Mouse (Mus musculus): Measurements from ENCODE around the gene Abcg5.

Abcg5 gene

DNA sequence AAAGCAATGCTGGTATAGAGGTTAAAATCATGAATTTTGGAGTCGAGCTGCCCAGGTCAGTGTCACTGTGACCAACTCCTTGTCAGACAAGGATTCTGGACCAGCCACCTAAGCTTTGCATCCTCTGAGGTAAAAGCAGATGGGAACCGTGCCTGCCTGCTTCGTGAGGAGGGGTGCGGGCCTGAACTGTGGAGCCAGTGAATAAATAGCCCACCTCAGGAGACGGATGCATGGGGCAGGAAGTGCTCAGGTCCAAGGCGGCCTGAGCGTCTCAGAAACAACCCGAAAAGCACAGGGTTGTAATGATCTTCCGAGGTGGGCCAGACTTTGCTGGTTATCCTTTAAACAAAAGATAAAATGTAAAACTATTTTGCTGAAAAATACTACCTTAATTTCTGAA, 37.7 kb downstream of the Abcg5 start:
- no peak for DNase-seq (ENCODE audit: low spot score)

DNA sequence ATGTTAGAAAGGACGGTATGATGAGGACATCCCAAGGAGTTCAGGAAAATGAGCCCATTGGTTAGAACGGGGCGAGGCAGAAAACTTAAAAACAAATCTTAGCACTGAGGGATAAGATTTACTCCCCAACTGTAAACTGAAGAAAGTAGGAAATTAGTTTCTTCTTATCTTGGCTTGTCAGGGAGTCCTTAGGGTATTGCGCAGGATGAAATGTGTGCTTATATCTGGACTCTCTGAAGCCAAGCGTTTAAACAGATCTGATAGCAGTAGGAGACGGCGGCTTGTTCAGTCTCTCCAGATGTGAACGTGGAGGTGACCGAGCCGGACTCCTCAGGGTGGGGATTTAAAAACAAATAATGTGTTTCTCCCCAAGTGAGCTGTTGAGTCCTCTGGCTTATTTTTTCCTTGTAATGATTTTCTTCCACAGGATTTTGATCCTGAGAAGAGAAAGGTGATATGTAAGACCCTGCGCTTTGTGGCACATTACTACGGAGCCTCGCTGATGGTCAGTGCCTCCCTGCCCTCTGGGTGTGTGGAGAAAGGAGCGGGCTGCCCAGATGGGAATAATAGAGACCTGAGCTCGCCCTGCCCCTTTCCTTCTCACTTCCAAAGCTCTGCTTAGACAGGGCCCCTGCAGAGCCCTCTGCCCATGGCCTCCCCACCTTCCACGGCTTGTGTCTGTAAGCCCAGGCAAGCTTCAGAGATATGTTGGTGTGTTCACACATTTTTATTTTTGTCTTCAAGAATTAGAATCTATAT, 38.3 kb downstream of the Abcg5 start:
- DNase-seq (ENCODE audit: low spot score): no peak

DNA sequence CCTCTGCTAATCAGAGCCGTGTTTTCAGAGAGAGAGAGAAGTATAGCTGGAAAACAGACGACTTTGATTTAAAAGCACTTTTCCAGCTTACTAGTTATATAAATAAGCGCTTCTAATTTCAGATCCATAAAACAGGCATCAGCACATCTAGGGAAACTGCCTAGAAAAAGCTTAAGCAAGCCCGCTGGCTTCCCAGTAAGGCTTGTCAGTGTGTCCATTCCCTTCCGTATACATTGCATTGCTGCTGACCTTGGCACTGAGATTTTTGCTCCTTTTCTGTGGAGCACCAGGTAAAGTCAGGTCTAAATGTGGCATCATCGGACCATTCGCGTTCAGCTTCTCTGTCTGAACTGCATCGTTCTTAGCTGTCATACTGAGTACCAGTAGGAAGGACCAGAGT, 40.5 kb downstream of the Abcg5 start:
- no peak for DNase-seq (ENCODE audit: low spot score)

DNA sequence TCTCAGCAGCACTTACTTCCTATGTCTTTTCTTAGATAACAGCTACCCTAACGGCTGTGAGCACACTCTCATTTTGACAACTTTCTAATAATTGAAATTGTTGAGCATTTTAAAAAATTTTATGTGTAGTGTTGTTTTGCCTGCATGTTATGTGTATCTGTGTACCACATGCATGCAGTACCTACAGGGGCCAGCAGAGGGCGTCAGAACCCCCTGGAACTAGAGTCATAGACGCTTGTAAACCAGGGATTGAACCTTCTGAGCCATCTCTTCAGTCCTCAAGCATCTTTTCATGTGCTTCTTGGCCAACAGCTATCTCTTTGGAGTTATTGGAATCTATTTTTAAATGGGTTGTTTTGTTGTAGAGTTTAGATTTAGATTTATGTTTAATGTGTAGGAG, 40.9 kb downstream of the Abcg5 start:
- peak; percentile 34 for DNase-seq (ENCODE audit: low spot score)

DNA sequence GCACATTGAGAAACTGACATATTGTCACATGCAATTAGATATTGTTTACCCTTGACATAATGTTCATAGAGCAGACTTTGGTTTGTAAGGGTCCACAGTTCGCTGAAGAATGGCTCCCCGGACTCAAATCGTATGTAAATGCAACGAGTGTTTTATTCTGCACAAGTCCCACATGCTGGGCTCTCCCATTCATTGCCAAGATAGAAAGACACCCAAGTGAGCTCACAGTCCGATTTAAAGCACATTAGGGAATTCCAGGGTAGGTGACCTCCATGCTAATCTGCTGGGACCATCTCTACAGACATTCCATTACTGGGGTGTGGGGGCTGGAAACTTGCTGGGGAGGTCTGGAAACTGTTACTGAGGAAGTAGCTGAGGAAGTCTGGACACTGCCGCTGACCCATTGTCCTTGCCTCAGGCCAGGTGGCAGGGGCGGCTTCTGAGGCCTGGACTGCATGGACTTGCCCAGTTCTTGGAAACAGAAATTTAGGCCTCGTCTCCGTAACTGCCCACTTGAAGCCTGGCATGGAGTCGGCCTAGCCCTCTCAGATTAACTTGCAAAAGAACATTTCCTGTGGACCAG, 42.9 kb downstream of the Abcg5 start:
- DNase-seq (ENCODE audit: low spot score): no peak

DNA sequence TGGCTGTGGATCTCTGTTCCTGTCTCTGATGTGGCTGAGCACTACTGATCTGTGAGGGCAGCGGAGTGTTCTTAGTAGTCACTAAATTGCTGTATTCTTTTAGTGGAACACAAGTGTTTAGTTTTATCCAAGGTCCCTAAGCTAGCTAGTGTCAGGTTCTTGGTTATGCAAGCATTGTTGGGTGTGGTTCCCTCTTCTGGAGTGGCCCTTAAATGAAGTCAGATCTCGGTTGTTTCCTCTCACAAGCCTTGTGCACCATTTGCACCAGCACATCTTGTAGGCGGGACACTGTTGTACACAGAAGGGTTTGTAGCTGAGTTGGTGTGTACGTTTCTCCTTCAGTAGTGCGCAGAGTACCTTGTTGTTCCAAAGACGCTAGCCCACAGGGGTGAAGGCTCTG, 44.8 kb downstream of the Abcg5 start:
- DNase-seq (ENCODE audit: low spot score): no peak

DNA sequence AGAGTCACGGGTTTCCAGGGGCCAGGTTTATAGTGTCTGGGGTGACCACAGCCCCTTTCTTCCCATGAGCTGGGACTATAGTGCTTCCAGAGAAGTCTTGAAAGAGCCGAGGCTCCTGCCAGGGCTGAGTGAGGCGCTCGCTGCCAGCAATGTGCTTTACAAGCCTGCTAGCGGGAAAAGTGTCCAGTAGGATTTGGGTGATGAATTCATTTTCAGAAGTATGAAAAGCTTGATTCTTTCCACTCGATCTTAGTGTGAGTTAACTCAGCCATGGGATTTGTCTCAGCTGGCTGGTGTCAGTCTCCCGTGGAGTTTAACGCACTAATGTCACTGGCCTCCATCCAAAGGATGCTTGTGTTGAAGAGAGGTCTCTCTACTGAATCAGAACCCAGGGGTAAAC, 46.5 kb downstream of the Abcg5 start:
- DNase-seq (ENCODE audit: low spot score): no peak

DNA sequence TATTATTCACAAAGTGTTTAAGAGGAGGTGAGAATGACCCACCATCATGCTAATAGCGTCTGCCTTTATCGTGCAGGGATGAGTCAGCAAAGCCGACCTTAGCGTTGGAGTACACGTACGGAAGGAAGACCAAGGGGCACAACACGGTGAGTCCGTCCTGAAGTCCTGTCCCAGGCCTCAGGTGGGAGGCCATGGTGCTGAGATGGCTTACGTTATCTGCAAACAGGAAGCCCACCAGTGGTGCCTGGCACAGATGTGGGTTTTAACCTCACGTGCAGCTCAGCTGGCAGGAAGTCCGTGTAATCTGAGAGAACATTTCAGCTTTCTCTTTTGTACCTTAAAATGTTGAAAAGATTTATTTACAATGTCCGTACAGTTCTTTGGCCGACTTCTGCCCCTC, 49.4 kb downstream of the Abcg5 start:
- no peak for DNase-seq (ENCODE audit: low spot score)

DNA sequence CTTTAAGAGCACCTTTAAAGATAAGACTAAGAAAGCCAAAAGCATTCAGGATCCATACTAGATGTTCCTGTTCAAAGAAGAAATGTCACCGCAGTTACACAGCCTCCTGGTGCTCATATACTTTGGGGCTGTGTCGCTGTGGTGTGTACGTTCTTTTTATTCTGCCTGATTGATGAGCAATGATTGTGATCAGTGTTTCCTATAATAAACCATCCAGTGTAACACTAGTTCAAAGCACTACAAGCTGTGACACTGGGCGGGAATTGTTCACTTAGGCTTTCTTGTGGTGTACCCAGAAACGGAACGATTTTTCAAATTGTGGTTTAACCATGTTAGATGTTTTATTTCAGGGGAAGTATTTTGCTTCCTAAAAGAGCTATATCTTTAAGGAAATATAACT, 51.0 kb downstream of the Abcg5 start:
- DNase-seq (ENCODE audit: low spot score): no peak

DNA sequence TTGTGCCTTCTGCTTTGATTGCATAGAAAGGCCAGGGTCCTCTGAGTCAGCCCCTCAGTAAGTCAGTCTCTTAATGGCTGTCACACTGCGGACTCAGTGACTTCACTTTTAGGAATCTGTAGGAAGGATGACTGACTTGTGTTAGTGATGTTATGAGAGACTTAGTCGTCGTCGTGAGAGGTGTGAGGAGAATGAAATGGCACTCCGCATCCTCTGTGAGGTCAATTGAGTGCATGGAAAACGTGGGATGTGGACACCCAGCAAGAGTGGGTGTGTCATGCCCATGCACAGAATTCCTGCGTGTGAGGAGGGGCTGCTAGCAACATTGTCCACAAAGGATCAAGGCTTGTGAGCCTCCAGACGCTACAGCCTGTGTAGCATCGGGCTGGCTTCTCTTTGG, 54.2 kb downstream of the Abcg5 start:
- no peak for DNase-seq (ENCODE audit: low spot score)

DNA sequence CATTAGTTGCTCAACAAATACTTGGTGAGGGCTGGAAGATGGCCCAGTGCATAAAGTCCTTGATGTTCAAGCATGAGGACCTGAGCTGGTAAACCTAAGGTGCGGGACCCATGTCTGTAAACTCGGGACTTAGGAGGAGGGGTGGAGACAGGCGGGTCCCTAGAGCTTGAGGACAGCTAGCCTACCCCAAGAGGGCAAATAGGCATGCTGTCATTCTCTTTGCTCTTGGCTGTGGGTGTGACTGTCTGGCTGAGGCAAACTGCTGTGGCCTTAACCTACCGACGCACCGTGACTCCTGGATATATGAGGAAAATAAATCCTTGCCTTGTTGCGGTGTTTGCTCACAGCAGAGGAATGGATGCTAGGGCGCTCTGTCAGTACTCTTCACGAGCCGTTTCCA, 55.1 kb downstream of the Abcg5 start:
- no peak for DNase-seq (ENCODE audit: low spot score)

DNA sequence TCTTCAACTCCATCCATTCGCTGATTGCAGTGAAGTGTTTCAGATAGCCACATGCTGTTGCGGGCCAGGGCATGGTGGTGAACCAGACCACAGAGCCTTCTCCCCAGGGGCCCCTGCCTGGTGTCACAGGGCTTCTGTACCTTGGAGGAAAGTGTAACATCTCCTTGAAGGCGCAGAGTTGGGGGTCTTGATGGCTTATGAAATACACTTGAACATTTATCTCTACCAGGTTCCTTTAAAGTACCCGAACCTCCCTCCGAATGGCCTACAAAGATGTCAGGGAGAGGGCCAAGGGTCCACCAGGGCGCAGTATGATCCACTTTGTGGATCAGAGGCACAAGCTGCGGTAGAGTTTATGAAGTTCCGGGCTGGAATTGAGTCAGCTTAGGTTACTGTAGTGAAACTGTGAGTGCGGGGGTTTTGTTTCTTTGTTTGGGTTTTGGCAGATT, 55.9 kb downstream of the Abcg5 start:
- DNase-seq (ENCODE audit: low spot score): peak; percentile 26

DNA sequence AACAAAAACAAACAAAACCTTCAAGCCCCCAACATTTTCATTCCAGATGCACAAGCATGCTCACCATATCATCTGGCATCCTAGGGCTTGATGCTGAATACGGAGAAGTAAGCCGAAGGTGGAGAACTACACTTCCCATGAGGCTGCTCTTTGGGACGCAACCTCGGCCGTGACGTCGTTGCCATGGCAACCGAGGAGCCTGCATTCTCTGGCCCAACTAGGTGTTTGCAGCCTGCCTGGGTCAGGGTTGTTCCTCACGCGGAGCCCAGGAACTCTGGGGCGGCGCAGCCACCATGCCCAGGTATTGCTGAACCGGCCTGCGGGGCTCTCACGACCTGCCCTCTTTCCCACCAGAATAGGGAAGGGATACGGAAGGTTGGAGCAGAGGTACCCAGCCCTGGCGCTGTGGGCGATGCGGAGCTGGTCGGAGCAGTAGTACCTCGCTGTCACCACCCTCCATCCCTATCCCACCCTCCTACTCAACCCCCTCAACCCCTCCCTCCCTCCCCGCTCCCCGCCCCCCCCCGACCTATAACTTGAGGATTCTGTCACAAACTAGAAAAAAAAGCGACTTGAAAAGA, 56.4 kb downstream of the Abcg5 start, which contains the start of gene Dync2li1:
TSS of gene Dync2li1 (plus strand) at position 221 of the 581 bp plus-strand sequence.
- DNase-seq (ENCODE audit: low spot score): peak; percentile 87

DNA sequence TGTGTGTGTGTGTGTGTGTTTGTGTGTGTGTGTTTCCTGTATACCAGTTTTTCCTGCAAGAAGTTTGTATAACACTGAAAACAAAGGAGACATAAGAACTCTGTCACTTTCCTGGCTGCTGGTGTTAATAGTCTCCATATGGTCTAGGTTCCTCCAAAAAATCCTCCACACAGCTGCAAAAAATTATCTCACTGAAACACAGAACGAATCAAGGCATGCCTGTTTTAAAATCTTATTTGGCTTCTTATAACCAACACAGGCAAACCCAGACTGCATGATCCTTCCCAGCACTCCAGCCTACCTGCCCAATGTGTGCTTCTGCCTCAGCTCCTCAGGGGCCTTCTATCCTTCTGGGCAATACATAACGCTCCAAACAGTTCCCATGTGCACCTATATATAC, 59.9 kb downstream of the Abcg5 start:
- DNase-seq (ENCODE audit: low spot score): no peak

DNA sequence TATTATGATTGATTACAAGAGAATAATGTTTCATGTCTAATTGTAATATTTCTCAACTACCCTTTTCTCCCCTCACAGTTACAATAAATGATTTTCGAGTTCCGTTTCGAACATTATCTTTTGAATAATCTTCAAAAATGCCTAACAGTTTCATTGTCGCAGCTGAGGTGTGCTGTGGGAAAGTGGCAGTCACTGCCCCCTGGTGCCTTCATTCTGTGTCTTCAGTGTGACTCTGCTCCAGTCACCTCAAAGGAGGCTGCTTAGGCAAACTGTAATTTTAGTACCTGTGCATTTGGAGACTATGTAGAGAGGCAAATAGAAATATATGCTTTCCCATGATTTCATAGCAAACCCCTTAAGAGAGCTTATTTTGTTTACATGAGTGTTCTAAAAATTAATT, 60.8 kb downstream of the Abcg5 start:
- DNase-seq (ENCODE audit: low spot score): no peak

DNA sequence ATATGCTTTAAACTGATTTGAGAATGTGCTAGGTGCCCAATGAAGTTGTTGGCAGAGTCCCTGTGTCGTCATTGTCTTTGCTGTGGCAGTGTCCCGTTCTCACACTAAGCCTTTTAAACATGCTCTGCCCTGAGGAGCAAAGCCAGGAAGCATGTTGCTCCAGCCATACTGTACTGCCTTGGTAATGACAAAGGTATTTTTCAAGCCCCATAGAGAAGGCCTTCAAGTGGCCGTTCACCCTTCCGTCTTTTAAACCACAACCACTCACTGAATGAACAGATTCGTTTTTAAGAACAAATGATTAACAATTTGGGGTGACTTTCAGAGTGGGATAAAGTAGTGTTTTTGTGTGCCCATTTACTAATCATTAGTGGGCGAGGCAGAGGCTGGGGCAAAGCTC, 61.6 kb downstream of the Abcg5 start:
- no peak for DNase-seq (ENCODE audit: low spot score)

DNA sequence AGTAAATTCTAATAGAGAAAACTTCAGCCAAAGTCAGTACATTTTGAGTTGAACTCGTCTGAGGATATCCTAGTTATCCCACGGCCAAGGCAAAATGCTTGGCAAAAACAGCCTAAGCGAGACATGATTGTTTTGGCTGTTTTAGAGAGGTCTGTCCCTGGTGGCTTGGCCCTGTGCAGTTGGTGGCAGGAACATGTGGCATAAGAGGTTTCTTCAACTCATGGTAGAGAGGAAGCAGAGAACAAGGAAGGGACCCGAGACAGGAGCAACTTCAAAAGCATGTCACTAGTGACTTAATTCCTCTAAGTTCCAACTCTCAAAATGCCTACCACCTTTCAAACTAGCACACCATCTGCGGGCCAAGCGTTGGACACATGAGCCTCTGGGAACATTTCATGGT, 62.2 kb downstream of the Abcg5 start:
- DNase-seq (ENCODE audit: low spot score): no peak

DNA sequence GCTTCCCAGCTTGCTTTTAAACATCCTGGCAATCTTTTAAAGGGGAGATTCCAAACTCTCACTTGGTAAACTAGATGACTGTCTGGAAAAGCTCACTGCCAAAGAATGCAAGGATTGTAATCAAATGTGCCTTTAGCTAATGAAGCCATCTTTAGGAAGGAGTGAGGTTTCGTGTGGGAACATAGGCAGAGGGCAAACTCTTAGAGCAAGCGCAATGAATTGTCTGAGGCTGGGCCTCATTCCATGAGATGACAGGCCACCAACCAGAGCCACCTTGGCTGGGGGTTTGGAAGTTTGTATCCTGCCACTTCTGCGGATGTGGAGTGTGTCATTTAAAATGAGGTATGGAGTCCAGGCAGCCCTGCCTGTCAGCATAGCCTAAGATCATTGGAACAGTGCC, 62.7 kb downstream of the Abcg5 start:
- no peak for DNase-seq (ENCODE audit: low spot score)

DNA sequence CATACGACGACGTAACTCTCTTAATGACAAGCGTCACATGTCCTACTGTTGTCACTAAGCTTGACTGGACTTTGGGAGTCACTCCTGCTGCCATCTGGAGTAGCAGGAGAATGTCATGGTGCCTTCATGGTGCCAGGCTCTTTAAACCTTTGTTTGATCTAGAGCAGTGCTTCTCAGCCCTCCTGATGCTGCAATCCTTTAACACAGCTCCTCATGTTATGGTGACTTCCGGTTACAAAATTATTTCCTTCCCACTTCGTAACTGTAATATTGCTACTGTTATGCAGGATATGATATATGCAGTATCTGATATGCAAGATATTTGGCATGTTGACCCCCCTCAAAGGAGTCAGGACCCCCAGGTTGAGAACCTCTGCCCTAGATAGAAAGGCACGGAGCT, 63.7 kb downstream of the Abcg5 start:
- DNase-seq (ENCODE audit: low spot score): no peak

DNA sequence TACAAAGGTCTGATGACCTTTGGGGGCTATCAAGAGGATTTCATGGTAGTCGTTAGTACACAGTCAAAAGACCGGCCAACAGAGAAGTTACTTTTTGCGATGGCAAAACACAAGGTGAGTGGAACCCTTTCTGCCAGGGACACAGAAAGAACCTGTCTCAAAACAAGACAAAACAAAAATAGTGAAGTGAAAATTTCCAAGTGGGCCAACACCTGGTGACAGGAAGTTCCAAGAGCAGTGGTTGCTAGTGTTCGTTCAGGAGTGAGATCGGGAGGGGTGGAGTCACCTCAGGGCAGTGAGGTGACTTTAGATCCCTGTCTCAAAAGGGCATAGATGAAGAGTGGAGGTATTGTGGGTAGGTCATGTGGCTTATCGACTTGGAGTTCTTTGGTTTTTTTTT, 64.9 kb downstream of the Abcg5 start:
- DNase-seq (ENCODE audit: low spot score): no peak

DNA sequence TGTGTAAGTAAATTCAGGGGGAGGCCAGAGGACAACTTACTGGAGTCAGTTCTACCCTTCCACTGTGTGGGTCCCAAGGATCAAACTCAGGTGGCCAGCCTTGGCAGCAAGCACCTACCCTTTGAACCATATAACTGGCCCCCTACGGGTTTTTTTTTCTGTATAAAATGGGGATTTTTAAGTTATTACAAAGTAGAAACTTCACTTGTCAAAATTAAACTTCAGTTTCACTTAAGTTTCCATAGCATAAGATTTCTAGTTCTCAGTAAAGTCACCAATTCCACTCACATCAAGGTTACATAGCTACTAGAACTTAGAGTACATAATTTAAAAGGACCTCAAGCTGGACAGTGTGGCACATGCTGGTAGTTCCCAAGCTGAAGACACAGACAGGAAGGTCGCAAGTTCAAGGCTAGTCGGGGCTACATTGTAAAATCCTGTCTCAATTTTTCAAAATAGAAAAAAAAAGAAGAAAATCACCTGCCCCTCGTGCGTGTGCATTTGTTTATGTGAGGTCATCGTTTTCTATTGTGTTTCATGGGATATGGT, 66.2 kb downstream of the Abcg5 start:
- DNase-seq (ENCODE audit: low spot score): no peak

DNA sequence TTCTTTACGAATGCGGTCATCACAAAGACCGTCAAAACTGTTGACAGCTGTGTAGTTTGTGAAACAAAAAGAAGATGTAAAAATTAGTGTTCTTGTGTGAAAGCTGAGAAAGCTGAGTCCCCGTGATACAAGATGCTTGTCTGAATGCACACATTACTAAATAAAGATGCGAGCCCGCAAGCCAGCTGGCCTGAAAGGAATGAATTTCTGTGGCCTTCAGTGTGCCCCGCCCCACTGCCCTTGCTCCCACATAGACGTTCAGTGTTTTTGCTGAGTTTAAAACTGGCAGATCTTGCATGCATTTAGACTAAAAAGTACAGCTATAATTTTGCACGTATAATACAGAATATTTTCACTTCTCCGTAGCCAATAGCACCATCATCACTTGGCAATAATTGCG, 67.0 kb downstream of the Abcg5 start:
- peak; percentile 46 for DNase-seq (ENCODE audit: low spot score)

DNA sequence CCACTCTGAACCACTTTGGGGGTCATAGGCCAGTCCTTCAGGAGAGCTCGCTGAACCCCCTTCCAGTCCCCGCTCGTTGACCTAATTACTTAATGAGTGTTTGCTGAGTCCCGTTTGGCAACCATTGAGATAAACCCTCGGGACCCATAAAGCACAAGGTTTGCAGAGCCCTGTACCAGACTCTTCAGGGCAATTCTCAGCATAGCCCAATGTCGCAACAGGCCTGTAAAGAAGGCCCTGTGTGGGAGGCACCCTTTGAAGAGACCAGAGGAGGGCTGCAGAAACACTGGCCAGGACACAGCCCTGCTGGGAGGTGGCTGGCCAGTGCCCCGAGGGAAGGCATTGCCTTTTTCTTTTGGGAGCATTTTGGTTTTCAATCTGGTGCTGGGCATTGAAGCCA, 70.8 kb downstream of the Abcg5 start:
- no peak for DNase-seq (ENCODE audit: low spot score)
